9 mouse cellular contexts compared by ENCODE assay signal in genomic region chr1:136050312-136051012, GRCm38 (mm10). TPM values are rescaled to one million over a fixed set of nuclear protein-coding genes. Genes with fewer than 3 reads are reported as not detected.
DNase-seq lines count a peak whose midpoint lies in the region; TF ChIP-seq lines count a peak whose summit lies in the region.
"Had no signal": no experiment of that assay in that cellular context is flagged by ENCODE, and none has a peak within 500 bp of the region (broad histone marks: within the 10 kb centered on the region; RNA-seq: fewer than 3 reads in every experiment).

TSS of gene Ascl5 (plus strand) at chr1:136050804.

- peak within 1 kb of the TSS; percentile 5; the same call in 1 of the 2 replicates for H3K27ac ChIP-seq in heart, embryonic 10.5 days
- no peak within 1 kb of the TSS for H3K27ac ChIP-seq in ES-Bruce4 (ENCODE audit: insufficient read depth, low read length)
- H3K27ac ChIP-seq in hindbrain, embryonic 10.5 days = peak within 1 kb of the TSS; percentile 56; the same call in 1 of the 2 replicates

- TF ChIP-seq EP300 in ES-Bruce4 (IDR thresholded peaks at IDR 0.05; ENCODE audit: insufficient read depth, low read depth, low read length) = no peak

- peak within 1 kb of the TSS; percentile 9; the same call in 1 of the 2 replicates for H3K9ac ChIP-seq in ES-Bruce4 (ENCODE audit: low read depth, poor library complexity, severe bottlenecking)

- no peak for TF ChIP-seq POLR2A in ES-Bruce4 (IDR thresholded peaks at IDR 0.05; ENCODE audit: insufficient read depth, low read length)

- H3K4me1 ChIP-seq in heart, embryonic 10.5 days = peaks cover 41% of the 10 kb centered on the region
- no peaks in the 10 kb centered on the region for H3K4me1 ChIP-seq in ES-Bruce4 (ENCODE audit: control insufficient read depth, insufficient read depth, low read length)
- H3K4me1 ChIP-seq in hindbrain, embryonic 10.5 days (replicated peaks) = peaks cover 28% of the 10 kb centered on the region
- peaks cover 21% of the 10 kb centered on the region for H3K4me1 ChIP-seq in megakaryocyte, embryonic 14.5 days

- WGBS in heart, embryonic 10.5 days = 21% methylated on average over 29 of the region's 29 CpGs
- WGBS in hindbrain, embryonic 10.5 days = 18% methylated on average over 29 of the region's 29 CpGs

- H3K36me3 ChIP-seq in heart, embryonic 10.5 days = no peaks in the 10 kb centered on the region
- H3K36me3 ChIP-seq in ES-Bruce4 (ENCODE audit: control insufficient read depth, insufficient read depth, low read length, poor library complexity, severe bottlenecking) = no peaks in the 10 kb centered on the region
- H3K36me3 ChIP-seq in hindbrain, embryonic 10.5 days = no peaks in the 10 kb centered on the region
- H3K36me3 ChIP-seq in megakaryocyte, embryonic 14.5 days (replicated peaks; ENCODE audit: low read length) = no peaks in the 10 kb centered on the region

- DNase-seq in heart, embryonic 10.5 days (ENCODE audit: low spot score) = no peak
- no peak for DNase-seq in heart, postnatal 10 days
- DNase-seq in hindbrain, embryonic 10.5 days (ENCODE audit: low spot score) = peak; percentile 17
- DNase-seq in T-cell, adult 2 months (ENCODE audit: low spot score) = no peak
- DNase-seq in cerebellum, adult 11-12 months = no peak
- no peak for DNase-seq in embryo, embryonic 9.5 days (ENCODE audit: extremely low spot score)

- H3K9me3 ChIP-seq in heart, embryonic 10.5 days = no peaks in the 10 kb centered on the region
- no peaks in the 10 kb centered on the region for H3K9me3 ChIP-seq in ES-Bruce4 (replicated peaks; ENCODE audit: control insufficient read depth, insufficient read depth, low read length, poor library complexity, severe bottlenecking)
- H3K9me3 ChIP-seq in hindbrain, embryonic 10.5 days = no peaks in the 10 kb centered on the region
- H3K9me3 ChIP-seq in megakaryocyte, embryonic 14.5 days = no peaks in the 10 kb centered on the region

- peak within 1 kb of the TSS; percentile 53 for H3K4me3 ChIP-seq in heart, embryonic 10.5 days
- H3K4me3 ChIP-seq in ES-Bruce4 (ENCODE audit: low read depth, low read length) = peak within 1 kb of the TSS; percentile 55
- peak within 1 kb of the TSS; percentile 49 for H3K4me3 ChIP-seq in hindbrain, embryonic 10.5 days
- H3K4me3 ChIP-seq in megakaryocyte, embryonic 14.5 days (replicated peaks) = peak within 1 kb of the TSS; percentile 80

- H3K27me3 ChIP-seq in heart, embryonic 10.5 days (ENCODE audit: insufficient read depth, poor library complexity, severe bottlenecking) = peaks cover 64% of the 10 kb centered on the region
- no peaks in the 10 kb centered on the region for H3K27me3 ChIP-seq in ES-Bruce4 (ENCODE audit: control insufficient read depth, insufficient read depth, low read length, poor library complexity, severe bottlenecking)
- peaks cover 73% of the 10 kb centered on the region for H3K27me3 ChIP-seq in hindbrain, embryonic 10.5 days (ENCODE audit: insufficient read depth, poor library complexity, severe bottlenecking)
- peaks cover 85% of the 10 kb centered on the region for H3K27me3 ChIP-seq in megakaryocyte, embryonic 14.5 days (replicated peaks)

- no peak for TF ChIP-seq CTCF in ES-Bruce4 (IDR thresholded peaks at IDR 0.05; ENCODE audit: low read depth, low read length)

- intact Hi-C loops in heart, postnatal 10 days (cut with DNase I) = no loop called here

RNA-seq across cellular contexts. Expression of gene Ascl5, which starts in this region (rescaled TPM):
- polyA plus RNA-seq in heart, embryonic 10.5 days (2016; fragmentation: Nextera tagmentation; extraction: Ambion mirVana) = not detected in 2 replicates
- not detected for total RNA-seq in heart, postnatal 10 days (2021)
- not detected in 2 replicates for polyA plus RNA-seq in ES-Bruce4 (2011; ENCODE audit: insufficient read depth, insufficient read length, low read depth, missing spikeins)
- not detected in 2 replicates for polyA plus RNA-seq in hindbrain, embryonic 10.5 days (2016; fragmentation: Nextera tagmentation; extraction: Ambion mirVana)
- polyA plus RNA-seq in megakaryocyte, embryonic 14.5 days (2012; ENCODE audit: insufficient read depth, low replicate concordance) = not detected in 2 replicates
- total RNA-seq: MEL had no signal

Comparison
In these comparisons a context has a peak if more than half of its experiments do, and no peak if none do; other contexts are left out.
1. Peak in DNase-seq, H3K4me3 ChIP-seq and H3K27ac ChIP-seq in hindbrain, embryonic 10.5 days; RNA of the gene not detected or under 1 TPM.